Mouse (Mus musculus) ES-E14 (cell line): ENCODE results near the gene Fes.

ENCODE experiments used
- HCFC1 ChIP-seq: IDR thresholded peaks from 2 replicates; pipeline ENCODE4 v1.6.1; 2012; ENCODE audit warnings: low read length, inconsistent platforms, borderline replicate concordance; ENCODE audit not compliant: insufficient read depth
- ZC3H11A ChIP-seq: IDR thresholded peaks from 2 replicates; pipeline ENCODE4 v1.6.1; 2012; ENCODE audit warnings: low read depth, mild to moderate bottlenecking, inconsistent platforms, low read length, borderline replicate concordance

- no peak for TF ChIP-seq HCFC1
- TF ChIP-seq ZC3H11A, result no peak
Observed at GRCm38 (mm10) chr7:80346173-80346572, 41.6 kb downstream of the Fes start.
